Mouse (Mus musculus): ENCODE measurements around the gene Ifitm3. TPM values are rescaled to one million over a fixed set of nuclear protein-coding genes. Genes with fewer than 3 reads are reported as not detected.
"Not testable (repeated sequence)": the region's sequence is repeated elsewhere in the genome, so short reads cannot be mapped to it uniquely, and the experiment has no call there.

Gene Ifitm3
- total RNA-seq (2022), result 100 to 1,000 TPM; 105 to 128 (median 116) TPM

- peak; percentile 58 for DNase-seq
Observed at GRCm38 (mm10) chr7:141010593-141010992, at the start of gene Ifitm3. Gene Ifitm3 (minus strand): TSS chr7:141010770.

GRCm38 (mm10) chr7:141059929-141060328 lies 49.4 kb upstream of the Ifitm3 start:
- no peak for DNase-seq

- DNase-seq, result no peak
Observed at GRCm38 (mm10) chr7:141058601-141059341, 48.2 kb upstream of the Ifitm3 start.

GRCm38 (mm10) chr7:141057541-141057940 lies 47.0 kb upstream of the Ifitm3 start:
- DNase-seq, result no peak

- no peak for DNase-seq
Observed at GRCm38 (mm10) chr7:141056976-141057375, 46.4 kb upstream of the Ifitm3 start.

GRCm38 (mm10) chr7:141055785-141056184 lies 45.2 kb upstream of the Ifitm3 start:
- DNase-seq, result no peak

GRCm38 (mm10) chr7:141052421-141052820 lies 41.9 kb upstream of the Ifitm3 start:
- DNase-seq, result no peak

GRCm38 (mm10) chr7:141052016-141052415 lies 41.4 kb upstream of the Ifitm3 start:
- DNase-seq, result no peak

GRCm38 (mm10) chr7:141051060-141051685 lies 40.6 kb upstream of the Ifitm3 start:
- no peak for DNase-seq

- no peak for DNase-seq
Observed at GRCm38 (mm10) chr7:141049326-141049725, 38.8 kb upstream of the Ifitm3 start.

GRCm38 (mm10) chr7:141048226-141049218 lies 38.0 kb upstream of the Ifitm3 start:
- DNase-seq, result peak; percentile 85

GRCm38 (mm10) chr7:141047581-141048225 lies 37.1 kb upstream of the Ifitm3 start:
- DNase-seq, result peak; percentile 72

- no peak for DNase-seq
Observed at GRCm38 (mm10) chr7:141046931-141047580, 36.5 kb upstream of the Ifitm3 start.

- no peak for DNase-seq
Observed at GRCm38 (mm10) chr7:141042539-141042938, 32.0 kb upstream of the Ifitm3 start.

GRCm38 (mm10) chr7:141041661-141042060 lies 31.1 kb upstream of the Ifitm3 start:
- DNase-seq, result peak; percentile 40

- no peak for DNase-seq
Observed at GRCm38 (mm10) chr7:141040867-141041606, 30.5 kb upstream of the Ifitm3 start.

GRCm38 (mm10) chr7:141039386-141040107 lies 29.0 kb upstream of the Ifitm3 start:
- DNase-seq, result no peak

GRCm38 (mm10) chr7:141038090-141039032 lies 27.8 kb upstream of the Ifitm3 start:
- DNase-seq, result no peak

GRCm38 (mm10) chr7:141036624-141037023 lies 26.1 kb upstream of the Ifitm3 start:
- DNase-seq, result not testable (repeated sequence)

Measured in adrenal gland, adult 8-10 months (tissue).